Mouse (Mus musculus) hindbrain, embryonic 16.5 days (tissue): Measurements from ENCODE around the gene Tsc22d2. TPM values are rescaled to one million over a fixed set of nuclear protein-coding genes. Genes with fewer than 3 reads are reported as not detected.
A peak's percentile ranks its signal among the peaks of the same experiment; 100 is the strongest.

Experiments used
- ATAC-seq: fragments of 200-750 bp; cut with Nextera tagmentation; 2 replicates; pipeline ENCODE4 v1.8.0; 2017; ENCODE audit warnings: moderate TSS enrichment, moderate library complexity
- H3K27ac ChIP-seq: fragments of 300-500 bp; sonication (generic); 2 replicates; pipeline ENCODE4 v1.5.1; 2014; ENCODE audit warnings: low read depth, mild to moderate bottlenecking, control low read depth, low read length, moderate library complexity
- H3K27me3 ChIP-seq: fragments of 300-500 bp; sonication (generic); replicated peaks from 2 replicates; pipeline ENCODE4 v1.6.1; 2014; ENCODE audit warnings: low read length; ENCODE audit not compliant: control insufficient read depth, insufficient read depth
- H3K36me3 ChIP-seq: fragments of 300-500 bp; sonication (generic); 2 replicates; pipeline ENCODE4 v1.6.1; 2014; ENCODE audit warnings: mild to moderate bottlenecking, low read length, moderate library complexity, mixed read lengths; ENCODE audit not compliant: control insufficient read depth, insufficient read depth
- H3K4me1 ChIP-seq: fragments of 300-500 bp; sonication (generic); 2 replicates; pipeline ENCODE4 v1.6.1; 2014; ENCODE audit warnings: low read depth, low read length; ENCODE audit not compliant: control insufficient read depth, insufficient read depth
- H3K4me2 ChIP-seq: fragments of 300-500 bp; sonication (generic); 2 replicates; pipeline ENCODE4 v1.6.1; 2014; ENCODE audit warnings: mild to moderate bottlenecking, low read length, control low read depth, moderate library complexity
- H3K4me3 ChIP-seq: fragments of 300-500 bp; sonication (generic); 2 replicates; pipeline ENCODE4 v1.5.1; 2014; ENCODE audit warnings: mild to moderate bottlenecking, low read length, control low read depth, moderate library complexity
- H3K9ac ChIP-seq: fragments of 300-500 bp; sonication (generic); 2 replicates; pipeline ENCODE4 v1.6.1; 2014; ENCODE audit warnings: low read depth, mild to moderate bottlenecking, control low read depth, low read length, moderate library complexity
- H3K9me3 ChIP-seq: fragments of 300-500 bp; sonication (generic); 2 replicates; pipeline ENCODE4 v1.6.1; 2014; ENCODE audit warnings: mild to moderate bottlenecking, low read length, moderate library complexity; ENCODE audit not compliant: control insufficient read depth
- WGBS: fragments of 180-500 bp; shearing (Covaris S2); extraction: QIAGEN DNeasy Blood & Tissue Kit; methylation state at CpG from one replicate; pipeline ENCODE4 v1.1.7; 2014; 5-methylcytosine and 5-hydroxymethylcytosine counted together
- polyA plus RNA-seq: library from polyadenylated mRNA; unstranded; fragments of >200 nt; fragmentation: Nextera tagmentation; extraction: Ambion mirVana; gene quantifications from 2 replicates; pipeline ENCODE4 v1.2.1, GENCODE M21; 2015

The Tsc22d2 gene
- polyA plus RNA-seq, 1 experiment from 2014 or later, result 5.7 TPM

DNA sequence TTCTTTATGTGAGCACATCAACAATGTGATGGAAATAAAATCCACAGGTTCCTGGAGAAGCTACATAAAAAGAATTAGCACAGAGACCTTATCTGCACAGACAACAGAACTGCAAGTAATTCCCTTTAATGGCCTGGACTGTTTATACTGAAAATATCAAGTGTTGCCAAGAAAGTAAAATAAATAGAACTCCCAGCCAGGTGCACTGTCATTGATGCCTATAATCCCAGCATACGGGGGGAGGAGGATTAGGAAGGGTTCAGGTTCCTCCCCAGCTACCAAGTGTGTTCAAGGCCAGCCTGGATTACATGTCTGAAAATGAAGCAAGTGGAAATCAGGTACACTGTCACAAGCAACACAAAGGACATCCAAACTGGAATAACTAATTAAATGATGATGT, 29.5 kb upstream of the Tsc22d2 start:
- WGBS, result 77% methylated on average over 1 of the region's 1 CpGs
- no peaks in the 10 kb centered on the region for H3K9me3 ChIP-seq
- H3K9ac ChIP-seq, result no peak overlapping the region
- no peak overlapping the region for H3K4me2 ChIP-seq
- no peak overlapping the region for H3K4me3 ChIP-seq
- no peaks in the 10 kb centered on the region for H3K4me1 ChIP-seq
- no peak overlapping the region for H3K27ac ChIP-seq
- no peaks in the 10 kb centered on the region for H3K27me3 ChIP-seq
- no peak for ATAC-seq
- H3K36me3 ChIP-seq, result no peaks in the 10 kb centered on the region

DNA sequence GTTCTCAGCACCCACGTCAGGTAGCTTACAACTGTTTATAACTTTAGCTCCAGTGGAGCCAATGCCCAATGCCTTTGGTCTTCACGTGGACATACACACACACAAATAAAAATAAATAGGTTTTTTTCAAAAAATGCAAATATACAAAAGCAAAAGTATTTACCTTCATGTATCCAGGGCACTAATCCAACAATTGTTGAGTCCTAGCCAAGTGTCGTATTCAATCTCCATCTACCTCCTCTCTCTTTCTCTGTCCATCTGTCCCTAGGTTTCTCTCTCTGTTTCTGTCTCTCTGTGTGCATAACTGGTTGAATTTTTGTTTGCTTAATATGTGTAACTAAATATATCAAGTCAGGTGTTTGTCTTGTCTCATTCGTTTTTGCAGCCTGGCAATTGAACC, 25.8 kb upstream of the Tsc22d2 start:
- Histone ChIP-seq H3K4me1 (no peaks in the 10 kb centered on the region), H3K4me2 (no peak overlapping the region), H3K9ac (no peak overlapping the region), H3K9me3 (no peaks in the 10 kb centered on the region), H3K27ac (no peak overlapping the region), H3K36me3 (no peaks in the 10 kb centered on the region), H3K4me3 (no peak overlapping the region), H3K27me3 (no peaks in the 10 kb centered on the region)
- ATAC-seq, result no peak
- WGBS, result 86% methylated on average over 4 of the region's 4 CpGs

DNA sequence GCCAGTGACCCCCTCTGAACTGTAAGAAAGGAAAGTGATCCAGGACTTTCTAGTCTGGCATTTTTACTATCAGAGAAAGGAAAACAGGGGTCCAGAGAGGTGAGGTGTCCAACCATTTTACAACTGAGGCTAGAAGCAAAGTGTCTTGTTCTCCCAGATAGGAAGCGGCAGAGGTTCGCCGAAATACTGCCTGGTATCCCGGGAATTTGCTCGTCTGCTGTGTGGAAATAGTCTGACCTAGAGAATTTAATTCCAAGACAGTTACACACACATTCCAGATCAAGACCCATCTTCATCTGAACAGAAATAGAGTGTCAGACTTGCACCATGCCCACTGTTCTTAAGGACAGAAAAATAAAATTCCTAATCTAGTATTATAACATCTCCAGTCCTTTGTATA, 16.0 kb upstream of the Tsc22d2 start:
- Histone ChIP-seq H3K9ac (no peak overlapping the region), H3K4me1 (no peaks in the 10 kb centered on the region), H3K4me3 (no peak overlapping the region), H3K27me3 (no peaks in the 10 kb centered on the region), H3K4me2 (no peak overlapping the region), H3K36me3 (no peaks in the 10 kb centered on the region), H3K27ac (no peak overlapping the region), H3K9me3 (no peaks in the 10 kb centered on the region)
- WGBS, result 83% methylated on average over 5 of the region's 5 CpGs
- ATAC-seq, result no peak

DNA sequence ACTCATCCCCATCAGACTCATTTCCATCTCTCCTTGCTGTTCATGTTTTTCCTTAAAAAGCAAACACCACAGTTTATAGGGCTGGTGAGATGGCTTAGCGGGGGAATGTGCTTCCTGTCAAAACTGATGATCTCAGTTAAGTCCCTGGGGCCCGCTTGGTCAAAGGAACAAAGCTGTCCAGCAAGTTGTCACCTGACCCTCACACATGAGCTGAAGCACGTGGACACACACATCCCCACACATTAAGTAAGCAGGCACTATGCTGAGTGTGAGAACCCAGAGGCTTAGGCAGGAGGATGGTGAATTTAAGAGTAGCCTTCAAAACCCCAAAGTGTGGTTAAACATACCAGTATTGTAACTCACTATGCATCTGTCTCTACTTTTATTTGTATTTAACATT, 14.6 kb upstream of the Tsc22d2 start:
- no peak for ATAC-seq
- no peaks in the 10 kb centered on the region for H3K36me3 ChIP-seq
- H3K9me3 ChIP-seq, result no peaks in the 10 kb centered on the region

DNA sequence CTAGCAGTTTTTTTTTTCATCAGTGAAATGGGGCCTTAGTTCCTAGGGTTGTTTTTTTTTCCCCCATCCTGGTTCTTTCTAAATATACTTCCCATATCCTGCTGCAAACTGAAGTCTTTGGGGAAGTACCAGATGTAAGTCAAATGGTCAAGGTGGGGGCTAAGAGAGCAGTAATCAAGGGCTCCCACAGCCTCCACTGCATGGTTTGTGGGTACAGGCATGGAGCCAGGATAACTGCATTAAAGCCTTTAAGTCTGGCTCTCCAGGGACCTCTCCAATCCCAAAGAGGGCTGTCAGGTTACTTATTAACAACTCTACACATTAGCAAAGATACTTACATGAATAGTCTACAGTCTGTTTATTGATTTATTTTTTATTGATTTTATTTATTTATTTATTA, 2.8 kb upstream of the Tsc22d2 start:
- Histone ChIP-seq H3K4me1 (peaks cover 2% of the 10 kb centered on the region; the same call in 1 of the 2 replicates), H3K4me2 (no peak overlapping the region), H3K9me3 (no peaks in the 10 kb centered on the region), H3K4me3 (no peak overlapping the region), H3K27ac (no peak overlapping the region), H3K27me3 (no peaks in the 10 kb centered on the region), H3K9ac (no peak overlapping the region), H3K36me3 (no peaks in the 10 kb centered on the region)
- ATAC-seq, result no peak

More for the DNA sequence above, 14.6 kb upstream of the Tsc22d2 start:
- Histone ChIP-seq H3K4me2 (no peak overlapping the region), H3K9ac (no peak overlapping the region), H3K4me1 (no peaks in the 10 kb centered on the region), H3K4me3 (no peak overlapping the region), H3K27me3 (no peaks in the 10 kb centered on the region), H3K27ac (no peak overlapping the region)
- 72% methylated on average over 3 of the region's 3 CpGs for WGBS

DNA sequence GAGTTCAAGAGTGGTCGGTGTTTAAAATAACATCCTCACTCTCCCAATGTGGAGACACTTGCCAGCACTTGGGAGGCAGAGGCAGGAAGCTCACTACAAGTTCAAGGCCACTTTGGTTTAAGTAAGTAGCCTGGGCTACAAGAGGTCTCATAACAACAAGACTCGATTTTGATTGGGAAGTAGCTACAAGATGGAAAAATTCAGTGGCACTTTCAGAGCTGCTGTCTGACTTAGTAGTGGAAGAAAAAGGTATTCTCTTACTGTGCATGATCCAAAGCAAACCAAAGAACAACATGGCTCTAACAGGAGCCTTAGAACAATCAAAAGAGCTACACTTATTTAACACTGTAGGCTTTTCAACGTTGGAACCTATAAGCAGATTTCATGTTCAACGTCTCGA, 844 bp upstream of the Tsc22d2 start:
- no peak for ATAC-seq
- Histone ChIP-seq H3K27ac (no peak overlapping the region), H3K27me3 (no peaks in the 10 kb centered on the region), H3K4me3 (peak overlapping the region; percentile 100), H3K4me2 (peak overlapping the region; percentile 95), H3K9me3 (no peaks in the 10 kb centered on the region), H3K9ac (no peak overlapping the region), H3K4me1 (peaks cover 5% of the 10 kb centered on the region), H3K36me3 (no peaks in the 10 kb centered on the region)
- WGBS, result 46% methylated on average over 5 of the region's 5 CpGs

DNA sequence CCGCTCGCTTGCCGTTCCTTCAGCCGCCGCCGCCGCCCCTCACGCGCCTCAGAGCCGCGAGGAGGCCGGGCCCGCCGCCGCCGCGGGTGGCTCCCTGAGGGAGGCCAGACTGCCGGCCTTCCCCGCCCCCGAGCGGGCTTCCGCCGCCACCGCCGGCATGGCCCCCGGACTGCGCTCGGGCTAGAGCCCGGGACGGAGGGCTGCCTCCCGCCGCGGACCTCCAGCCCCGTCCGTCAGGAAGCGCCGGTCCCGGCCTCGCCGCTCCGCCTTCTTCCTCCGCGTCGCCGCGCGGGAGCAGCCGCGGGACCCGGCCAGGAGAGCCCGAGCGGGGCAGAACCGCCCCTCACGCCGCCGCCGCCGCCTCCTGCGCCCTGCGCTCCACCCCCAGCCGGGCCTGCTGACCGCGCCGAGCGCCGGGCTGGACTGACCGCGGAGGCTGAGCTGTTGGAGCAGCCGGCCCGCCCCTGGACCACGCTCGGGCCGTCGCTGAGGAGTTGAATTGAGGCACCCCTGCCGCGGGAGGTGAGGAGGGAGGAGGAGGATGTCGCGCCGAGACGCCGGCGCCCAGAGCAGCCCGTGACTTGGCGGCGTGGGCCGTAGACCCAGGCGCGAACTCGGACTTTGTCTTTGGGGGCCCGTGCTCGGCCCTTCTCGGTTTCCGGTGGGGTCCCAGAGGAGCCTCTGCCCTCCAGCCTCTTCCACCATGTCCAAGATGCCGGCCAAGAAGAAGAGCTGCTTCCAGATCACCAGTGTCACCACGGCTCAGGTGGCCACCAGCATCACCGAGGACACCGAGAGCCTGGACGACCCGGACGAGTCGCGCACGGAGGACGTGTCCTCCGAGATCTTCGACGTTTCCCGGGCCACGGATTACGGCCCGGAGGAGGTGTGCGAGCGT, 720 bp downstream of the Tsc22d2 start:
- peak overlapping the region; percentile 99 for H3K9ac ChIP-seq

DNA sequence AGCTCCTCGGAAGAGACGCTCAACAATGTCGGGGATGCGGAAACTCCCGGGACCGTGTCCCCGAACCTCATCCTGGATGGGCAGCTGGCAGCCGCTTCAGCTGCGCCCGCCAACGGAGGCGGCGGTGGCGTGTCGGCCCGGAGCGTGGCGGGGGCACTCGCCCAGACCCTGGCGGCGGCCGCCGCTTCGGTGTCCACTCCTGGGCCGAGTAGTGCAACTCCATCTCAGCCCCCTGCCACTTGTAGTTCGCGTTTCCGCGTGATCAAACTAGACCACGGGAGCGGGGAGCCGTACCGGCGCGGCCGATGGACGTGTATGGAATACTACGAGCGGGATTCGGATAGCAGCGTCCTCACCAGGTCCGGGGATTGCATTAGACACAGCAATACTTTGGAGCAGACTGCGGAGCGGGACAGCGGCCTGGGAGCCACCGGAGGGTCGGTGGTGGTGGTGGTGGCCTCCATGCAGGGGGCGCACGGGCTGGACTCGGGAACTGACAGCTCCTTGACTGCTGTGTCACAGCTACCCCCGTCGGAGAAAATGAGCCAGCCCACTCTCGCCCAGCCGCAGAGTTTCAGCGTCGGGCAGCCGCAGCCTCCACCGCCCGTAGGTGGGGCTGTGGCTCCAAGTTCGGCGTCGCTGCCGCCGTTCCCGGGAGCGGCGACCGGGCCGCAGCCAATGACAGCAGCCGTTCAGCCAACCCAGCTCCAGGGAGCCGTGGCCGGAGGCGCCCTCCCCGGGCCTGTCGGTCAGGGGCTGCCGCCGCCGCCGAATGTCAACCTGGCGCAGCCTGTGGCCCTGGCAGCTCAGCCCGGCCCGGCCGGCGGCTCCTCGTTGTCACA, 1.6 kb downstream of the Tsc22d2 start:
- H3K27me3 ChIP-seq, result no peaks in the 10 kb centered on the region
- H3K9me3 ChIP-seq, result no peaks in the 10 kb centered on the region
- ATAC-seq, result peak; percentile 78
- no peaks in the 10 kb centered on the region for H3K36me3 ChIP-seq
- WGBS, result under 1% methylated on average over 71 of the region's 85 CpGs
- peak overlapping the region; percentile 95 for H3K4me2 ChIP-seq
- peak overlapping the region; percentile 99 for H3K9ac ChIP-seq
- peak overlapping the region; percentile 100 for H3K4me3 ChIP-seq
- peak overlapping the region; percentile 99 for H3K27ac ChIP-seq
- peaks cover 8% of the 10 kb centered on the region for H3K4me1 ChIP-seq

More for the DNA sequence above, 720 bp downstream of the Tsc22d2 start:
- H3K4me3 ChIP-seq, result peak overlapping the region; percentile 100
- peak; percentile 51 for ATAC-seq
- H3K9me3 ChIP-seq, result no peaks in the 10 kb centered on the region
- H3K36me3 ChIP-seq, result no peaks in the 10 kb centered on the region
- peak overlapping the region; percentile 95 for H3K4me2 ChIP-seq
- H3K27me3 ChIP-seq, result no peaks in the 10 kb centered on the region
- WGBS, result under 1% methylated on average over 82 of the region's 113 CpGs
- peak overlapping the region; percentile 99 for H3K27ac ChIP-seq
- H3K4me1 ChIP-seq, result peaks cover 8% of the 10 kb centered on the region
